Mouse (Mus musculus): ENCODE results near the gene 1700069L16Rik.

Gene 1700069L16Rik

DNA sequence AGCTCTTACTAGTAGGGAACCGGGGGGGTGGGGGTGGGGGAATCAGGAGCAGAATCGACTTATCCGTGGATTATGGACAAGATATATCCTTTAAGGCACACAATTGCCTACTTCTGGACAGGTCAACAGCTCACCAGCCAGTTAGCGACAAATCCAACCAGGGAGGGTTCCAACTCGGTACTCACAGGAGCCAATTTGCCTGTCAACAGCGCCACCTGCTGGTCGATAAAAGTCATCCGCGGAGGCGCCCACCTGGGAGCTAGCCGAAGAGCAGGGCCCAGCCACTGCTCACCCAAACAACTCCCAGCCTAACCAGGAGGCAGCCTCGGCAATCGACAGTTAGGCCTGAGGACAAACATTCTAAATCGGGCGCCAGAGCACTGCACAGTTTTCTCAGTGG lies at the start of gene 1700069L16Rik:
Gene 1700069L16Rik, minus strand, starts transcription at position 327 of the 400 bp plus-strand sequence.
- peak; percentile 93 for DNase-seq (ENCODE audit: low spot score)

DNA sequence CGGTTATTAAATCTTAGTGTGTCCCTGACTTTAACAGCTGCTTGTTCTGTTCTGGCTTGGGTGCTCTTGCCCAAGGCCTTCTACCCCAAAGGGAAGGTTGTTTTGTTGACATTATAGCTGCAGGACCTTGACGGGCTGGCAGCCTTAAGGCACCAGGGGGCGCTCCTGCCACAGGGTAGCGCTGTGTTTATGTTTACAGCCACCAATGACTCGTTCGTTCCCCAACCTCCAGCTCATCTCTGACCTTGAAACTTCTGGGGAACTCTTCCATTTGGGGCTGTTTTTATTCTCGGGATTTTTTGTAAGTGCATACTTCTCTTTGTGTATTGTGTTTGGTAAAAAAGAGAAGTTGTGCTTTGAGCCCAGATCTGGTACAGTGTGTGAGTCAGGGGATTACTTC lies 49.1 kb upstream of the 1700069L16Rik start:
- DNase-seq (ENCODE audit: low spot score) = peak; percentile 88

DNA sequence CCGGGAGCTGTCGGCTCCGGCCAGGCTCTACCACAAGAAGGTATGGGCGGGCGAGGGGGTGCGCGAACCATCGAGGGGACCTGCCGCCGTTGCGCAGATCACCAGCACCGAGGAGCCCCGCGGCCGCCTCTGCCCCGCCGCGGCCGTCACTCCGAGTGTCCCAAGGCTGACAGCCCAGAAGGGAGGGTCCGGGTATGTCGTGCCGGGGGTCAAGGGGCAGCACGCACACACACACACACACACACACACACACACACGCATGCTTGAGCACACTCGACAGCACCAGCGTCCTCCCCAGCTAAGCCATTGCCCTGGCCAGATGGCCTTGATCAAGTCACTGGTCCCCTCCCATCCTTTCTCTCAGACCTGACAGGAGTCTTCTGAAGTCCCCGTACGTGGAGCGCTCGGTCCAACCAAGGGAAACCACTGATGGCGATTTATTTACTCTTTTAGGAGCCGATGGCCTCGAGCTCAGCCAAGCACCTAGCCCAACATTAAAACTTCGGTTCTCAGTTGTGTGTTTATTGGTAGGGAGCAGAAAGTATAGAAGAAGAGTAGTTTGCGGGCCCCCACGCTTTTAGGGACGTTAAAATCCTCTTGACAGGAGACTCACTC lies 48.4 kb upstream of the 1700069L16Rik start:
- DNase-seq (ENCODE audit: low spot score) = no peak

DNA sequence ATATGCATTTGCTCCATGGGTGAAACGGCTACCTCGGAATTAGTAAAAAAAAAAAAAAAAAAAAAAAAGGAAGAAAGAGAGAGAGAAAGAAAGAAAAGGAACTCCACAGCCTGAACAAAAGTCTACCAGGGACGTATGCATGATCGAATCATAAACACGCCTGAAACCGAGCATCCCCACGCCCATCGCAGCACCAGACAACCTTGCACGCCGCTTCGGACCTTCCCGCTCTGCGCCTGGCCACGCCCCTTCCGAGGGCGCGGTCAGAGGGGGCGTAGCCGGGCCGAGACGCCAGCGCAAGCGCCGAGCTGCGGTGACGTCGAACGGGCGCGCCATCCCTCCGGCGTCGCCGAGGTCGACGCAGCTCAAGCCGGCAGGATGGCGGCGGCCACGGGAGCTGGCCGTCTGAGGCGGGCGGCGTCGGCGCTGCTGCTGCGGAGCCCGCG lies 47.9 kb upstream of the 1700069L16Rik start, which contains the start of the genes Sart3 and Iscu:
Gene Sart3, minus strand, starts transcription at position 61 of the 446 bp plus-strand sequence.
Gene Iscu, plus strand, starts transcription at position 299 of the 446 bp plus-strand sequence.
- peak; percentile 94 for DNase-seq (ENCODE audit: low spot score)

DNA sequence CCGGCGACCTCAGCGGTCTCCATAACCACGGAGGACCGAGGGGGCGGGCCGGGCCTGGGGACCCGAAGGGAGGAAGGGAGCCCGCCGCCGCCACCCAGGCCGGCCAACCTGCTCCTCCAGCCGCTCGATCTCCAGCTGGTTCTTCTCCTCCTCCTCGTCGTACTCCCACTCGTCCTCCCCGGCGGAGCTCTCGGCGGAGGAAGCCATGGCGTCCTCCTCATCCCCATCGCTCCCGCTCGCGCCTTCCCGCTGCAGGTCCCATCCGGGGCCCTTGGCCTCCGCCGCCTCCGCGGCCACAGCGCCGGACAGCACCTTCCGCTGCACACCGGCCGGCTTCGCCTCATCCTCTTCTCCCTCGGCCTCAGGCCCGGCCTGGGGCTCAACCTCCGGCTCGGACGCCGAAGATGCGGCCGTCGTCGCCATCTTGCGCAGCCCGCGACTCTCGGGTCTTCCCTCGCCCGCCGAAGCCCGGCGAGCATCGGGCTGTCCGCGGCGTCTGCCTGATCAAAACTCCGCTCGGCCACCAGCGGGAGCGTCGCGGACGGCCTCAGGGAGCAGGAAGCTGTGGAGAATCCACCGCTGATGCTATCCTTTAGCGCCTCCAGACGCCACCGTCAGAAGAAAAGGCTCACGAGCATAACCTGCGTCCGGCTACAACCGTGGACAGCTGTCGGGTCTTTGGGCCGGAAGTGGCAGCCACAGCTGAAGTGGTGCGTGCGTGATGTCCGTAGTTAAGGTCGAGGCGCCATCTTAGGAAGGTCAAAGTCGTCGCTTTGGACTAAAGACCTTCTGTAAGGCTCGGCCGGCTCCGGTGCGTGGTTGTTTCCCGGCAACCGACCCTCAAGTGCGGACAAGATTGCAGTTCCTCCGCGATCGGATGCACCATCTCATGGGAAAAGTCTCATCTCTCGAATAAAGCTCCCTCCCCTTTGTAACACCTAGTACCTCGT lies 46.9 kb upstream of the 1700069L16Rik start:
- peak; percentile 93 for DNase-seq (ENCODE audit: low spot score)

DNA sequence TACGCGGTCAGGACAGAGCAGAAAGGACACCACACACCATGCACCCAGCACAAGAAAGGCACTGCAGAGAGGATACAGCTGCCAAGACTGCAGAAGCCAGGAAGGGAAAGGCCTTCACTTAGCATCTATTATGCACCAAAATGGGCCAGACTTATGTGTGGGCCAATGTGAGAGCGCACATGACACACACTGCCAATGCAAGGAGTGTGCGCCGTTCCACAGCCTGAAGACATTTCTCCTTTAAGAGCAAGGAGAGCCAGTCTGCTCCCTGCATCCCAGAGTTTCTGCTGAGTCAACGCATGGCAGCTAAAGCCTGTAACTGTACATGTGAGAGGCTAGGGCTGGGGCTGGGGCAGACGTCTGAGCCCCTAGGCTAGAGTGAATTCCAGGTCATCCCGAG lies 44.2 kb upstream of the 1700069L16Rik start:
- no peak for DNase-seq (ENCODE audit: low spot score)

DNA sequence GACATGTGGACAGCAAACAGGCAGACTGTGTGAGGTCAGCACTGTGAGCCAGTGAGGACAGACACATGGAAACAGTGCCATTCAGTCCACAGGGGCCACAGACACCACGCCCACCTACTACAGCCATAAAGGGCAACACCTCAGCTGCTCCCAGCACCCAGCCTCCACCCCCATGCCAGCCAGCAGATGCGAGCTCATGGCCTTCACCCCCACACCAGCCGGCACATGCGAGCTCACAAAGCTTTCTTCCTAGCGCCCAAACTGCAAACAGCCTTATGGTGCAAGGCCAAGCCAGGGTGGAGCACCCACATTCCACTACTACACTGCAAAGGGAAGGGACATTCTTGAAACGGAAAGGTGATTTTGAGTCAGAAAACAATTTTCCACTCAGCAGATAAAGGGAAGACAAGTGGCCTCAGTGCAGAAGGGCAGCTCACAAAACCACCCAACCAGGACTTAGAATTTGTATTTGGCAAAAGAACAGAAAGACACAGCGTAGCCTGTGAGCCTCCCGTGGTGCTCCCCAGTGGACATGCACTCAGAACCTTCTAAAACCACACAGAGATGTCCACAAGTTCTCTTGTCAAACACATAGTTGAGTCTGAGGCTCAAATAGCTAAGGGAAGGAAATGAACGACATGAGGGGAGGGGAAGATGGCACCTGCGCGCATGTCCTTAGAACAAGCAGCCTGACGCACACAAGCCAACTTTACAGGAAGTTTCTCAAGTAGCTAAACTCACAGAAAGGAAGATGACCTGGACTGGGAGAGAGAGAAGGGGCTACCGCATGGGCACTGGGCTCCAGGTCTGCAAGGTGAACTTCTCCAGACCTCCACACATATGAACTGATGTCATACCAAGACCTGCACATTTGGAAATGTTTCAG lies 41.3 kb upstream of the 1700069L16Rik start:
- no peak for DNase-seq (ENCODE audit: low spot score)

DNA sequence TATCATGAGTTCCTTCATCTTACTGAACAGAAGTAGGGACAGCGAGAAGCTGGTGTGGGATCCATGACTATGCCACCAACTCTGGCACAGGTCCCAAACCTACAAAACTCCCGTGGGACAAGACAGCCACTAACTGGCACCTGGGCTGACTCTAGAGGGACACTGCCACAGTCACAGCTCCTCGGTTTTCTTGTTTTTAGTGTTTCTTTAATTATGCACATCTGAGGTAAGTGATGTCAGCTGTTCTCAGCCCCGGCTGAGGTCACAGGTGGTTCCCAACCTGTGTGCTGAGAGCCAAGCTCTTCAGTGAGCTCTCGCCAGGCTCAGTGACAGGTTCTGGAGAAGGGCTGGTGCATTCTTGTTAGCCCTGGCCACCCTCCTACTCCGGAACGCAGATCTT lies 39.9 kb upstream of the 1700069L16Rik start:
- no peak for DNase-seq (ENCODE audit: low spot score)

DNA sequence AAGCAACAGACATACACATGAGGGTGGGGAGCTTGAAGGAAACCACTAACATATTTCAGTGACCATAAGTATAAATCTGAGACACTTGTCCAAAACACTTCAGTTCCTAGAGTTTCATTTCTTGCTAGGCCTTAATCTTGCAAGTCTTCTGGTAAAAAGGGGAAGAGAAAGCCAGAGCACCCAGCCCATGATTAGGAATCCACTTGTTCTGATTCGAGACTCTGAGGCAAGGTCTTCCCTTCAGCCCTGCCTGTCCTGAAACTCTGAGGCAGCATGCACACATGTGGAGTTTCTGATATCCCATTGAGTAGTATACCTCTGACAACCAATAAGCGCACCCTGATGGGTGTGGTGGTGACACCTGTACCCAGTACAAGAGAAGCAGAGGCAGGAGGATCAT lies 37.0 kb upstream of the 1700069L16Rik start:
- DNase-seq (ENCODE audit: low spot score) = no peak

DNA sequence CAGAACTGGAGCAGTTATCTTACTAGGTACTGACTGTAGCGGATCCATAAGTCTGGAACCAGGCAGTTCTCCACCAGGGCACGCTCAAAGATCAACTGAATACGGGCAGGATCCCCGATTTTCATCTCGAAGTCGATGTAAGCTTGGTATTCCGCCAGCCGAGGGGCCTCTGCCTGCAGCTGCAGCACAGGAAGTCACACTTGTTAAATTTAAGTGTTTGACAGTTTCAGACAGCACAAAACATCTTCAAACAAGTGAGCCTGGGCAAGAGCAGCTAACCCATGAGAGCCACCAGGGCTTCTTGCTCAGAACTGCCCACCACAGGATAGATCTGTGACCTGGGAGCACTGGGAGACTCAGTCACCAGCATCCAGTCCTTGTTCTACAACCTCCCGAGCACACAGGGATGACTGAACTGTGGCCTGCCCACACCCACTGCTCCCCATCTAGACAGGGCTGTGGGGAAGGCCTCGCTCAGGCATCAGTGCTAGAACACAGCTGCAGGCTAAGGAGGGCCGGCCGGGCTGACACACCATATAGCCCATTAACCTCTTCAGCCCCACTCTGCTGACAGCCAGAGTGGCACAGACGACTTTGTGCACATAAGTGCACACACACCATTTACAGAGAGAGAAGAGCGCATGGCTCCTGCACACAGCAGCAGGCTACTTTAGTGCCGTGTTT lies 30.9 kb upstream of the 1700069L16Rik start:
- no peak for DNase-seq (ENCODE audit: low spot score)

DNA sequence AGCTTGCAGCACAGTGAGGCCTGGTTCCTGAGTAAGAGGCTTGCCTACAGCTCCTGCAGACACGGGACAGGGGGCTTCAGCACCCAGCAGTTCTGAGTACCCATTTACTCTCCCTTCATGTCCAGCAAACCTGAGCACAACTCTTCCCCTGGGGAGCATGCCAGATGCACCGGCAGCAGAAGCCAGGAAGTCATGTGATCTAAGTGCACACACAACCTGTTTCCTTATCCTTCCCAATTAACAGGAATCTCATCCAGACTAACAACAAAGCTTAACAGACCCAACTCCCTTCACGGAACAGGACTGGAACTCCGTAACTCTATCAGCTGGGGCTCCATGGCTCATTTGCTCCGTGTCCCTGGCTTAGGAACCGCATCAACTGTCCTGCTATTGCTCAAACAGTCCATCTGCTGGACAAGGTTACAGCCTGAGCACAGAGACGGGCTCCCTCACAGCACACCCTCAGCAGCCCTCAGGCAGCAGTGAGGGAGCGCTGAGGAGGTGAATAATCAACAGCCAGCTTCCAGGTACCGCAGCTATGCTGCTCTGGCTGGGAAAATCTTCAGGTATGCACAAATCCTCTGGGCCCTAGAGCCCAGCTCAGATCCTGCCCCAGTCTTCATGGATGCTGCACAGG lies 27.1 kb upstream of the 1700069L16Rik start:
- no peak for DNase-seq (ENCODE audit: low spot score)

DNA sequence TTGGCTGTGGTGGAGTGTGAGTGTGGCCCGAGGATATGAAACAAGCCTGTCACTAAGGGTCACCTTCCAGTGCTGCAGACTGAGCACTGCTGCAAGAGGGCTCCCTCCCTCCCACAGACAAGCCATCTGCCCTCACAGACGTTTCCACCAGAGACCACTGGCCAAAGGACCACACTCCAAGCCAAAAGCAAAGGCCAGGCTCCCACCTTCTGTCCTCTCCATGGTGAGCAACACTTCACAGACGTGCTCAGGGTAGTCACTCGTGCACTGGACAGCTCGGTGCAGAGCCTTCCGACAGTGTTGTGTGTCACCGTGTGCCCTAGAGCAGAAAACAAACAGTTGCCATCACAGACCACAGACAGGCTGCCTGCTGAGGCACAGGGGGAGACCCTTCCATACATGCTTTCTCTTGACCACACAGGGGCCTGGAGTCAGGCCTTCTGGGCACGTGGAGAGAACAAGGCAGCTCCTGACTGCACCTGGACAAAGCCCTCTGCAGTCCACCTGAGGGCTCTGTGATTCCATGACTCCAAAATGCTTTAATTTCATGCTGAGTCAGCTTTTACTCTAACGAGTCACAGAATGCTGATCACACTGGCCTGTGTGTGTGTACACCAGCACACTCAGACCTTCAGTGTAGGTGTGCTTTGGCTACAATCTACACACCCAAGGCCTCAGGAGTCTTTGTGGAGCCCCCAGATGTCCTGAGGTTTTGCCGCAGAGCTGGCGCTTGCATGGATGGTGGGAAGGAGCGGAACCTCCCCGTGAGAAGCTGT lies 24.2 kb upstream of the 1700069L16Rik start:
- DNase-seq (ENCODE audit: low spot score) = no peak

DNA sequence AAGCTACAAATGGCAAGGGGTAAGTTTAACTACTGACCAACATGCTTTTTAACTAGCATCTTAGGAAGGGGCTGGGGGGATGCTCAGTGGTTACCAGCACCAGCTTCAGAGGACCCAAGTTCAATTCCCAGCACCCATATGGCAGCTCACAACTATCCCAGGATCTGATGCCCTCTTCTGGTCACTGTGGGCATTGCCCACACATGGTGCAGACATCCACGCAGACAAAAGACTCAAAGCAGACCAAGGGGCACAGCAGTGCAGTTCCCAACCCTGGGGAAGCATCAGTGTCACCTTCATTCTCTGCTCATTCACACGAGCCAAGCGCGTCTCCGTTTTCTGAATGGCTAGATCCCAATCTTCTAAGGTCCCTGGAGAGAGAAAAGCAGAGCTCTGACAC lies 23.1 kb upstream of the 1700069L16Rik start:
- DNase-seq (ENCODE audit: low spot score) = peak; percentile 18

DNA sequence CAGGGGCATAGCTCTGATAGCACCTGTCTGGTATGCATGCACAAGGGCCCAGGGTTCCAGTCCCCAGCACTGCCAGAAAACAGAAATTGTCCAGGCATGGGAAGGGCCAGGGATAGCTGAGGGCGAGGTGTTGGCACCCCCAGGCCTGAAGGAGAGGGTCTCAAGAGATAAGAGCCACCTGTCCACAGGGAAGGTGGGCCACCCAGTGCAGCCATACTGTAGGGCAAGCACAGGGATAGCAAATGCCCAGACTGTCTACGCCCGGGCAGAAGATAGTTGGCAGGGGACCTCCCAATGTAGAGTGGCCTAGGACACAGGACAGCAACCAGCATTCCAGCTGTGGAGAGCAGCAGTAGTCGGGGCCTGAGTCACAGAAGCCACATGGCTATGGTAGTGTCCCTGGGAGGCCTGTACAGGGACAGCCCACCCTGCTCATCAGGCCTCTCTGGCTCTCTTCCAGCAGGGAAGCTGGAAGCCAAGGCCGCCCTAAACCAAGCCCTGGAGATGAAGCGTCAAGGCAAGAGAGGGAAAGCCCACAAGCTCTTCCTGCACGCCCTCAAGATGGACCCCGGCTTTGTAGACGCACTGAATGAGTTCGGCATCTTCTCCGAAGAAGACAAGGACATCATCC lies 13.2 kb upstream of the 1700069L16Rik start:
- no peak for DNase-seq (ENCODE audit: low spot score)

DNA sequence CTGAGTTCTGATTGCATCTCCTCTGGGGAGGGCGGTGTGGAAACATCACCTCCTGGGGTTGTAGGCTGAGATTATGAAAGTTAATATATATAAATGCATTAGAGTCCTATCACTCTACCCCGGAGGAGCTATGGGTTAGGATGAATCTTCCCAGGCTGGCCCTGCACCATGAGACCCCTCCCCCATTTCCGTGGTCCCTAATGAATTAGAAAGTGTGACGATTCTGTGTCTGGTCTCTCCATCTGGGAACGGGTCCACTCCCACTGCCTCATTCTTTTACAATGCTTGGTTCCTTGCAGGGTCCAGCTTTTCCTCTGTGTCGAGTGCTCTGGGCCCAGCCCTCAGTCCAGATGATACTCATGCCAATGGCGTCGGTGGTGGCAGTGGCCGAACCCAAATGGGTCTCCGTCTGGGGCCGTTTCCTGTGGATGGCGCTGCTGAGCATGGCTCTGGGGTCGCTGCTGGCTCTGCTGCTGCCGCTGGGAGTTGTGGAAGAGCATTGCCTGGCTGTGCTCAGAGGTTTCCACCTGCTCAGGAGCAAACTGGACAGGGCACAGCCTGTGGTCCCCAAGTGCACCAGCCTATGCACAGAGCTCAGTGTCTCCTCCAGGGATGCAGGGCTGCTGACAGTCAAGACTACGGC lies 12.1 kb upstream of the 1700069L16Rik start:
- DNase-seq (ENCODE audit: low spot score) = no peak

DNA sequence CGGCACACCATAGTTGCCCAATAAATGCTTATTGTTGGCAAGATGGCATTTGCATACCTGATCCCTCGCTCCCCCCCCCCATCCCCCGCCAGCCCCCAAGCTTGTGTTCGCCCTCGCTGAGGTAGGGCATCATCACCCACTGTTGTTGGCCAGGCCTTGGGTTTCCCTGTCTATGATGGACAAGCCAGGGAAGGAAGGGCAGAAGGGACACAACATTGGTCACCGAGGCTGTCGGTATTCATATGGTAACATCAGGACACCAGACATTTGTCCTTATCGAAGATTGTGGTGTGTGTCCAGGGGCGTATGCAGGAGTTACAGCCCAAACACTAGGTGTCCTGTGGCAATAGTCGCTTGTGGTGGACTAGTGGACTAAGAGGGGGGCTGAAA lies 11.5 kb upstream of the 1700069L16Rik start:
- DNase-seq (ENCODE audit: low spot score) = no peak

DNA sequence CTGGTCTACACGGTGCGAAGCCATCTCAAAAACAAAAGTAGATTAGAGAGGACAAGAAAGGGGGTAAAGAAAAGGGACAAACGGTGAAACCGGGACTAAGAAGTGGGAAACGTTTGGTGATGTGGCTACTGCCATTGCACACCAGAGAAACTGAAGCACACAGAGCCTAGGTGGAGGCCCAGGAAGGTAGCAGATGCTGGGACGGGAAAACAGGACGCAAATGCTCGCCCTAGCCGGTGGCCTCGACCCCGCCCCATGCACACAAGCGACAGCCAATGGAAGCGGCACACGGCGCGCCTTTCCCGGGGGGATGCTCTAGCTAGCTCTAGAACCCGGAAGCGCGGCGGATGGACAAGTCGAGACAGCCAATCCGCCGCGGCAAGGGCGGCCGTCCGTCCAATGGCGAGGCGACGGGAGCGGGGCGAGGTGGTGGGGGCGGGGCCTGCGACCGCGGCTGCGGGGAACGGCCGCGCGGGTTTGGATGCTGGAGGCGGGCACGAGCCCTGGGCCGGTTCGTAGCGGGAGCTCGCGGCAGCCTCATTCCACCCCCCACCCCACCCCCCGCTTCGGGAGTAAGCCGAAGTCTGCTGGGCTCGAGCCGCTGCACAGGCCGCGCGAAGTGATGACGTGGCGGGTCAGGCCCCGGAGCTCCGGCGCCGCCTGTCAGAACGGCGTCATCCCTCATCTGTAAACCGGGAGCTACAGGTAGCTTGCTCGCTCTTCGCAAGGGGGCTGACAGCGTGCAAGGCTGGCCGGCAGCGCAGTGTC lies 11.0 kb upstream of the 1700069L16Rik start, which contains the start of gene Ficd:
Gene Ficd, plus strand, starts transcription at position 459 of the 768 bp plus-strand sequence.
- DNase-seq (ENCODE audit: low spot score) = peak; percentile 100

DNA sequence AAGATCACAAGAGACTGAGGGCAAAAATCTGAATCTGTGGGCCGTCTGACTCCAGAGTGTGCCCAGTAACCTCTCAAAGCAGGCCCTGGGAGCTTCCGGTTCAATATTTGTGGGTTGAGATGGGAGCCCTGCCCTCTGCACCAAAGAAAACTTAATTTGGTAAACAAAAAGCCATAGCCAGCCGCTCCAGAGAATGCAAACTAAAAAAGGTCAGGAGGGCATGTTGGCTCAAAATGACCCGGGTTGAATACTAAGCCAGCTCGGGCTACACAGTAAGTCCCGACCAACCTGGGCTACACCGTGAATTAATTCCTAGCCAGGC lies 10.4 kb upstream of the 1700069L16Rik start:
- DNase-seq (ENCODE audit: low spot score) = no peak
